Mouse (Mus musculus): ENCODE measurements around the gene Lcp2.

GRCm38 (mm10) chr11:34124852-34125251 is 78.1 kb downstream of the Lcp2 start:
- TF ChIP-seq CTCF (IDR thresholded peaks at IDR 0.05; ENCODE audit: low read depth, low read length): no peak
- TF ChIP-seq GATA1 (IDR thresholded peaks at IDR 0.05; ENCODE audit: borderline replicate concordance, low read length): no peak
- no peak for TF ChIP-seq TAL1 (conservative IDR thresholded peaks at IDR 0.05; ENCODE audit: low read depth, low read length)
- TF ChIP-seq POLR2AphosphoS5 (IDR thresholded peaks at IDR 0.05; ENCODE audit: insufficient replicate concordance, low read depth, low read length): no peak
- TF ChIP-seq GATA2 (IDR thresholded peaks at IDR 0.05; ENCODE audit: borderline replicate concordance, low read depth, low read length): no peak

All from G1E (cell line).